Mouse (Mus musculus) heart, postnatal 0 days (tissue): Measurements from ENCODE around the gene Ints3.

ENCODE experiments used
- CTCF ChIP-seq: IDR thresholded peaks from 2 replicates; pipeline ENCODE4 v1.5.1; 2016; ENCODE audit warnings: antibody characterized with exemption, control low read depth, low read depth
- EP300 ChIP-seq: IDR thresholded peaks from 2 replicates; pipeline ENCODE4 v1.6.1; 2016; ENCODE audit warnings: antibody characterized with exemption, low read depth

DNA sequence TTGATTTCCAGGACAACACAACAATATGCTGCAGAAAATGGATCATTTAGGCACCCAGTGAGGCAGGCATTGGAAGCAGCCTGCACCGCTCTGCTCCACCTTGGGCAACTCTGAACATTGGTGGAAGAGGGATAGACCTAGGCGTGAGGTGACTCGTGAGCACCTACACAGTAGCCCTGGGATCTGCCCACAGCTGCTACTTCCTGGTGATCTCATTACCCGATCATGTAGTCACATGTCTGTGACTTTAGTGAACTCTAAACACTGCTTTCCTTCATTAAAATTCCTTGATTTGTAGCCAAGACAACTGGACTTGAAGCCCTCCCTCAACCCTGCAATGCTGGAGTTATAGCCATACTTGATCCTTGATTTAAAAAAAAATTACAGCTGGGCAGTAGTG lies 59.1 kb downstream of the Ints3 start:
- TF ChIP-seq CTCF (no peak), EP300 (no peak)
